Mouse (Mus musculus): Measurements from ENCODE around the gene 4931422A03Rik.

4931422A03Rik gene

DNA sequence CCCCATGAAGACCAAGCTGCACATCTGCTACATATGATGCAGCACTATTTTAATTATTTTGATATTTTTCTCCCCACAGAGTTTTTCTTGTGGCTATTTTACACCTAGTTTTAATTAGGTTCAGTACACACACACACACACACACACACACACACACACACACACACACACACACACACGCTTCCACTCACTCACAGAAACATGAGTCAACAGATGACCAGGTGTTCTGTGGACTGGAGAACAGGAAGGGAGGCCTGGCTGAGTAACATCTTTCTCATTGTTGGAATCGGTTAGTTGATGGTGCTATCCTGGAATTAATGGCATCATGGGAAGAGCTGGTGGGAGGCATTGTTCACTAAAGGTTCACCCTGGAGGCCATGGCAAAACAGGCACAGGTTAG, 90.5 kb downstream of the 4931422A03Rik start:
- DNase-seq (ENCODE audit: low read depth, low spot score) = no peak

- DNase-seq (ENCODE audit: low read depth, low spot score) = no peak
These were observed 91.5 kb downstream of the 4931422A03Rik start for GRCm38 (mm10) chr2:103936666-103937065.

DNA sequence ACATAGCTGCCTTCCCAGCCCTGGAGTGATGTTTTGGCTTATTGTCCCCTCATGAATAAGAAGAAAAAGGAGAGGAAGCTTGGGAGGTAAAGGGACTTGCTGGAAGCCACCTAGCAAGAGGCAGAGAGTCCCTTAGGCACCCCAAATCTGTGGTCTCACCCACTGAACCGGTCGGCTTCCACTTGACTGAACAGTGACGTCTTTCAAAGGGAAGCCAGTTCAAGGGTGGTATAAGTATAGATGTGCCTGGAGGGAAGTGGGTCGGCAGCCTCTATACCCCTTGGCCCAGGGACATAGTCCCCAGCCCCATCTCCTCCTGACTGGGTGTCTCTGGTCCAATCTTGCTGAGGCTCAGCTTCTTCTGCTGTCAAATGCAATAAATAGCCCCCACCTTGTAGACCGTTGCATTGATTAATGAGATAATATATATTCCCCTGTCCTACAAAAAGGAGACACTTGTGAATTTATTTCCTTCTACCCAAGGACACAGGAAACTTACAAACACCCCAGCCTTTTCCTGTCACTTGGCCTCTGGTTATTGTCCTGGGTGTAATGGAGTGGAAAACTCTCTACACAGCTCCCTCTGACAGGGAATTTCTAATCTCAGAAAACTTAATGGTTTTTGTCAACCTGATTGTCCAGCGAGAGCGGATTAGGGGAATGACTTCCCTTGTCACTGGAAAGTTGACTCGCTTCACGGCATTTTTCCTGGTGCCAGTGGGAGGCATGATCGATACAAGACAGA, 92.3 kb downstream of the 4931422A03Rik start:
- DNase-seq (ENCODE audit: low read depth, low spot score) = no peak

GRCm38 (mm10) chr2:103934670-103935069, 93.5 kb downstream of the 4931422A03Rik start:
- no peak for DNase-seq (ENCODE audit: low read depth, low spot score)

GRCm38 (mm10) chr2:103934270-103934669, 93.9 kb downstream of the 4931422A03Rik start:
- no peak for DNase-seq (ENCODE audit: low read depth, low spot score)

GRCm38 (mm10) chr2:103932480-103932879, 95.7 kb downstream of the 4931422A03Rik start:
- DNase-seq (ENCODE audit: low read depth, low spot score) = no peak

- no peak for DNase-seq (ENCODE audit: low read depth, low spot score)
These were observed 96.1 kb downstream of the 4931422A03Rik start for GRCm38 (mm10) chr2:103932025-103932424.

GRCm38 (mm10) chr2:103931511-103931911, 96.7 kb downstream of the 4931422A03Rik start:
- no peak for DNase-seq (ENCODE audit: low read depth, low spot score)

DNA sequence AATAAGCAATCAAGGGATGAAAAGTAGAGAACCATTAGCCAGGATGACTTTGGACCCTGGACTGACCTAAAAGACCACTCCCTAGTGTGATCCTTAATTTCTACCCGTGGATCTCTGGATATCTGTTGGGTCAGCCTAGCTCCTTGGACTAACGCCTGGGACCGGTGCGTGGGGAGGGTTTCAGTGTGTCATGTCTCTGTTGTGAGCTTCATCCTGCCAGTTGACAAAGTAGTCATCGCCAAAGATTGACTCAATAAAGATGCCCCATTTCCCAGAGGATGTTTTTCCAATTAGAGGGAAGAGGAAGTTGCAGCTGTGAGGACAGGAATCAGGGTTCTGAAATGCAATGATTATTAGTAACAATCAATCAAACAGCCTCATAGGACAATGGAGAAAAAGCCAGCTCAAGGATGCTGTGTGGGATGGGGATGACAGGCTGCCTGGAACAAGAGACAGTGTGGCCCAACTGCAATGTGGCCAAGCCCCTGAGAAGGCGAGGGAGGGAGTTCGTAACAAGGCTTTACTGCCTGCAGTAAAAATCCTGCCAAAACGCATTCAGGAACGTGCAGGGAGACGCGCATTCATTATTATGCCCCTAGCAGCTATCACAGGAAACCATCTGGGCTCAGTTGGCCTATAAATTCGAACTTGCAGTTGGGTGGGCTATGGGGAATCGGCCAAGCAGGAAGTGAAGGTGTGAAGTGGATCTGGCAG, 97.7 kb downstream of the 4931422A03Rik start:
- DNase-seq (ENCODE audit: low read depth, low spot score) = no peak

DNA sequence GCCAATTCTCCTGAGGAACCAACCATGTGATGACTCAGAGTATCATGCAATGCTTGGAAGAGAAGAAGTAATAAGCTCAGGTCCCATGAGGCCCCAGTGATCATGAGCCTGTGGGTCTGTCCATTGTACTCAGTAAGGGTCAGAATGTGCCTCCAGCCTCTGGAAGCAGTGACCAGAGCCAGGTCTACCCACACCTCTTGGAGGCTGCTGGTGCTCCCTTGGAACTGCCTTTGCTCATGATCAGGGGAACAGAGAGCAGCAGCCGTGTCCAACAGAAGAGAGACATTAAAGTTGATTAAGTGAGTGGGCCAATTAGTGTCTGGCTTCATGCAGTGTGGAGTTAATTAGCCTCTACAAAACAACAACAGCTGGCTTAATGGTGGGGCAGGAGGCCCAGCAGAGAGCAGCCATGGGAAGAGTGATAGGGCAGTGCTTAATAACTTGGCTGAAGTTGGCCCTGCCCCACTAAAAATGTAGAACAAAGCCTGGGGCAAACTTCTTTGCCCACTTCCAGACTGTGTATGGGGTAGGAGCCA, 100.5 kb downstream of the 4931422A03Rik start:
- DNase-seq (ENCODE audit: low read depth, low spot score) = no peak

GRCm38 (mm10) chr2:103926586-103927113, 101.5 kb downstream of the 4931422A03Rik start:
- no peak for DNase-seq (ENCODE audit: low read depth, low spot score)

GRCm38 (mm10) chr2:103919488-103919887, 108.7 kb downstream of the 4931422A03Rik start:
- no peak for DNase-seq (ENCODE audit: low read depth, low spot score)

DNA sequence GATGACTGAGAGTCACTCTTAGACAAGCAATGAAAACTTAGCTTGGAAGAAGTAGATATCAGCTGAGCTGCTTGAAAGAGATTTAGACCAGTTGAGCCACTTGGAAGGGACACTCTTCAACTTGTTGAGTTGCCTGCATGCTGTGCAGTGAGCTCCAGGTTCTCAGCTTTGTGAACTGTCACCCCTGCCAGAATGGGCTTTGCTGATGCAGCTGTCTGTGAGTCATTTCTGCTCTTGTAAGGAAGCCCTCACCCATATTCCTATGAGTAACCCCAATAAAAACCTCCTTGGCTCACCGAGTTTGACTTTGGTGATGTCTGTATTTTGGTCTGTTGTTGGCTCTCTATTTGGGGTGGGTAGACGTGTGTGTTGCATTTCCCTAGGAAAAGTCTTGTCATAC, 109.8 kb downstream of the 4931422A03Rik start:
- DNase-seq (ENCODE audit: low read depth, low spot score) = no peak

DNA sequence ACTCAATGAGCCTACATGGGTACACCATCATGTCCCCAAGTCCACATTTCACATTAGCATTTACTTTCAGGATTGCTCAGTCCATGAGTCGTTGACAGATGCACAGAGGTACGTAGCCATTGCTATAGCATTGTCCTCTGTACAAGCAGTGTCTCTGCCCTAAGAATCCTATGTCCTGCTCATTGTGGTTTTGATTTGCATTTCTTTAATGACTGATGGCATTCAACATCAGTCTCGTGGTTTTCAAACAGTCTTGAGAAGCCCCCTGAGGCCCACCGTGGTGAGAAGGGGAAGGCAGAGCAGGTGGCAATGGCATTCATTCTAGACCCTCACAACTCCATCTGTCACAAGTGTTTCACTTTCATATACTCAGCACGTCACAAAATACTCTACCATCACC, 110.8 kb downstream of the 4931422A03Rik start:
- no peak for DNase-seq (ENCODE audit: low read depth, low spot score)

Measured in retina, adult 2 months (tissue).